Mouse (Mus musculus): ENCODE data around the gene Aplnr. TPM values are rescaled to one million over a fixed set of nuclear protein-coding genes. Genes with fewer than 3 reads are reported as not detected.

Gene Aplnr
- polyA plus RNA-seq, 1 experiment from 2014 or later = 24.8 TPM

DNA sequence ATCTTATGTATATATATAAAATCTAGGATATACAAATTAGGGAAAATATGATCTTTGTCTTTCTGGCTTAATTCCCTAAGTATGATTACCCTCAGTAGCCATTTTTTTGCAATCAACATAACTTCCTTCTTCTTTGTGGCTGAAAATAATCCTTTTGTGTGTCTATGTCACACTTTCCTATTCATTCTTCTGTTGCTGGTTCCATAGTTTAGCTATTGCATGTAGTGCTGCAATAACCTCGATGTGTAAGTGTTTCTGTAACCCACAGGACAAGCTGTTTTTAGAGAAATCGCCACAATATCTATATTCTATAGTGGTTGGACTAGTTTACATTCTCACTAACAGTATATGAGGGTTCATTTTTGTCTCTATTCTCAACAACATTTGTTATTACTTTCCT, 8.9 kb downstream of the Aplnr start:
- DNase-seq (ENCODE audit: low spot score) = no peak
- no peak overlapping the region for H3K27ac ChIP-seq (ENCODE audit: low read depth, low read length)
- H3K9me3 ChIP-seq (replicated peaks; ENCODE audit: control insufficient read depth, low read length) = no peaks in the 10 kb centered on the region
- no peaks in the 10 kb centered on the region for H3K36me3 ChIP-seq (ENCODE audit: control insufficient read depth, insufficient read depth, low read length)
- 85% methylated on average over 2 of the region's 2 CpGs for WGBS
- H3K4me3 ChIP-seq (ENCODE audit: low read depth, low read length) = no peak overlapping the region
- H3K9ac ChIP-seq (ENCODE audit: low read length) = no peak overlapping the region
- H3K4me1 ChIP-seq (ENCODE audit: control insufficient read depth, insufficient read depth, low read length) = no peaks in the 10 kb centered on the region
- H3K4me2 ChIP-seq (ENCODE audit: low read length) = no peak overlapping the region
- no peak for ATAC-seq
- H3K27me3 ChIP-seq (replicated peaks; ENCODE audit: control insufficient read depth, insufficient read depth, low read length) = no peaks in the 10 kb centered on the region

DNA sequence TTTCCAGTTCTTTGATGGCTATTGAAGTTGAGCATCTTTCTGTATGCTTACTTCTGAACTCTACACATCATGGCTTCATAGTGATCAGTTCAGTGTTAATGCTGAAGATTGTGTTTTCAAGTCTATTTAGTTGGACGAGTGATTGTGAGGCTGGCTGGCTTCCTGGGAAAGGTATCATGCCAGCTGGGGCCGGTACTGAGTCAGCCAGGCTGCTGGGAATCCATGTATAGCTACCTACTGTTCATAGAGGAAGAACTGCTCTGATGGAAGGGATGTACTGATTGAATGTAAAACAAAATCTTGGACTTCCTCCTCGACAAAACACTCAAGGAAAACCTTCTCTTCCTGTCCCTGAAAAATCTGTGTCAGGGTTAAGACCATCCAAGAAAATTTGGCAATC, 9.3 kb downstream of the Aplnr start:
- ATAC-seq (no peak), DNase-seq (ENCODE audit: low spot score) (no peak)
- Histone ChIP-seq H3K27me3 (replicated peaks; ENCODE audit: control insufficient read depth, insufficient read depth, low read length) (no peaks in the 10 kb centered on the region), H3K4me1 (ENCODE audit: control insufficient read depth, insufficient read depth, low read length) (no peaks in the 10 kb centered on the region), H3K27ac (ENCODE audit: low read depth, low read length) (no peak overlapping the region), H3K4me3 (ENCODE audit: low read depth, low read length) (no peak overlapping the region), H3K36me3 (ENCODE audit: control insufficient read depth, insufficient read depth, low read length) (no peaks in the 10 kb centered on the region), H3K4me2 (ENCODE audit: low read length) (no peak overlapping the region), H3K9me3 (replicated peaks; ENCODE audit: control insufficient read depth, low read length) (no peaks in the 10 kb centered on the region), H3K9ac (ENCODE audit: low read length) (no peak overlapping the region)
- 75% methylated on average over 3 of the region's 3 CpGs for WGBS

DNA sequence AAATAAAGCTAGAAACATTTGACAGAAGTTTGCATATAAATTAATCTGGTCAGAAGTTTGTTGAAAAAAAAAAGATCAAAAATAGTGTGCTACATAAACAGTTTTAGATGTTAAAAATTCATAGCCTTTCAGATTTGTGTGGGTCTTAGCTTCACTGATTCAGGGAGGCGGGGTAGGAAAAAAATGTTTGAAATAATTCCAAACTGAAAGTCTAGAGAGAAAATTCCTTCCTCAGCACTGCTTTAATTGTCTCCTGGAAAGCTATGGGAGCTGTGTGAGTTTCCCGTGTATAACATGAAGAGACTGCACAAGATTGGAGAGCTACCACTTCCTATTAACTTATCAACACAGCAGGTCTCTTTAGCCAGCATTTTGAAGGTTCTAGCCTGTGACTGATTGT, 11.5 kb downstream of the Aplnr start:
- 80% methylated on average over 2 of the region's 2 CpGs for WGBS
- no peaks in the 10 kb centered on the region for H3K27me3 ChIP-seq (replicated peaks; ENCODE audit: control insufficient read depth, insufficient read depth, low read length)
- no peak overlapping the region for H3K4me2 ChIP-seq (ENCODE audit: low read length)
- ATAC-seq = no peak
- H3K36me3 ChIP-seq (ENCODE audit: control insufficient read depth, insufficient read depth, low read length) = no peaks in the 10 kb centered on the region
- H3K9ac ChIP-seq (ENCODE audit: low read length) = no peak overlapping the region
- H3K9me3 ChIP-seq (replicated peaks; ENCODE audit: control insufficient read depth, low read length) = no peaks in the 10 kb centered on the region
- no peak overlapping the region for H3K27ac ChIP-seq (ENCODE audit: low read depth, low read length)
- H3K4me3 ChIP-seq (ENCODE audit: low read depth, low read length) = no peak overlapping the region
- DNase-seq (ENCODE audit: low spot score) = no peak
- H3K4me1 ChIP-seq (ENCODE audit: control insufficient read depth, insufficient read depth, low read length) = no peaks in the 10 kb centered on the region

DNA sequence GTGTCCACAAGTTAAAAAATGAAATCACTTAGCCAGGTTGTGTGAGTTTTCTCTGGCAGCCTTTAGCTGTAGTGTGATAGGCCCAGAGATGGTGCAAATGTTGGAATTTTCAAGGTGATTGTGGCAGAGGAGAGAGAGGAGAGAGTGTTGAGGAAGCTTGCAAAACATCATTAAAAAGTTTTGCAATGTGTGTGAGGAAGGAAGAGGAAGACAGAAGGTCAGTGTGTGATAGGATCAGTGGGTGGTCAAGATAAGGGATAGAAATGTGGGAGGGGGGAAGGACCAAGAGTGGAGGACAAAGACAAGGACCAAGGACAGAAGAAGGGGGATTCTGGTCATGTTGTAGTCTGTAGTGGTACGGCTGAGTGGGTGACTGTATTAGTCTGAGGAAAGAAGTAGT, 14.3 kb downstream of the Aplnr start:
- WGBS = 90% methylated on average over 1 of the region's 1 CpGs
- DNase-seq (ENCODE audit: low spot score) = no peak
- Histone ChIP-seq H3K4me1 (ENCODE audit: control insufficient read depth, insufficient read depth, low read length) (no peaks in the 10 kb centered on the region), H3K9ac (ENCODE audit: low read length) (no peak overlapping the region), H3K36me3 (ENCODE audit: control insufficient read depth, insufficient read depth, low read length) (no peaks in the 10 kb centered on the region), H3K9me3 (replicated peaks; ENCODE audit: control insufficient read depth, low read length) (no peaks in the 10 kb centered on the region), H3K4me3 (ENCODE audit: low read depth, low read length) (no peak overlapping the region), H3K4me2 (ENCODE audit: low read length) (no peak overlapping the region), H3K27me3 (replicated peaks; ENCODE audit: control insufficient read depth, insufficient read depth, low read length) (no peaks in the 10 kb centered on the region), H3K27ac (ENCODE audit: low read depth, low read length) (no peak overlapping the region)
- ATAC-seq = no peak

DNA sequence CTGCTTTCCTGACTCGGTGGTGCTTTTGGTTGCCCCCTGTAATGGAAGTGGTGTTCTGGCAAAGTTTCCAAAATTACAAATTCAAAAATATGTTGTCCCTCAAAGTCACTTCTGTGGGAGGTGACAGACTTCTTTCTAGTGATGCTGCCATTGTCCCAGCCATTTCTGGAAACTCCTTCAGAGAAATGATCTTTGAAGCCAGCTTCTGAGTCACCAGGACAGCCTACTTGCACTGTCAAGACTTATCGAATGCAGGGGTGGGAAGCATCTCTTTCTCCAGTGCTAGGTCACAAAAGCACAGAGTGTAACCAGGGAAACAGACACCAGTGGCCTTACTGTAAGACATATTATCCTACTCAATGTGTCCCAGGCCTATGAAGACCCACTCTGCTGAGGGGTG, 15.2 kb downstream of the Aplnr start:
- no peak for DNase-seq (ENCODE audit: low spot score)
- Histone ChIP-seq H3K27ac (ENCODE audit: low read depth, low read length) (no peak overlapping the region), H3K36me3 (ENCODE audit: control insufficient read depth, insufficient read depth, low read length) (no peaks in the 10 kb centered on the region), H3K27me3 (replicated peaks; ENCODE audit: control insufficient read depth, insufficient read depth, low read length) (no peaks in the 10 kb centered on the region), H3K4me1 (ENCODE audit: control insufficient read depth, insufficient read depth, low read length) (no peaks in the 10 kb centered on the region), H3K4me2 (ENCODE audit: low read length) (no peak overlapping the region), H3K9ac (ENCODE audit: low read length) (no peak overlapping the region), H3K9me3 (replicated peaks; ENCODE audit: control insufficient read depth, low read length) (no peaks in the 10 kb centered on the region), H3K4me3 (ENCODE audit: low read depth, low read length) (no peak overlapping the region)
- ATAC-seq = no peak
- WGBS = 87% methylated on average over 2 of the region's 2 CpGs

DNA sequence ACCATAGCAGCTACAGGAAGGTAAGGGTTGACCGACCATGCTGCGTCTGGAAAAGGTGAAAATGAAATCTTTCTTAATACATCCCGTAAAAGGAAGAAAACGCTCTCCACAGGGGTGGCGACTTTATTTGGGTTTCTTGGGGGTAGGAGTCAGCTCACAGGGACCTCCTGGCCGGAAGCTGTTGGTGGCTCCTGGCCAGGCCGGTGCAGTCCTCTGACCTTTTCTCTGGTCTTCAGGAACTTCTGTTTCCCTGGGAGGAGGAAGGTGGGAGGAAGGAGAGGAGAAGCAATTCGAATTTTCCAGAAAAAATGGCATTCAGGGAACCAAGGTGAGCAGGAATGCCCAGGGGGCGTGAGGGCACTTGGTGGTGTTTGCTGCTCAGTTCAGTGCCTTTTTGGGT, 19.3 kb downstream of the Aplnr start:
- no peak for DNase-seq (ENCODE audit: low spot score)
- ATAC-seq = no peak
- H3K4me1 ChIP-seq (ENCODE audit: control insufficient read depth, insufficient read depth, low read length) = no peaks in the 10 kb centered on the region
- no peak overlapping the region for H3K27ac ChIP-seq (ENCODE audit: low read depth, low read length)
- no peak overlapping the region for H3K9ac ChIP-seq (ENCODE audit: low read length)
- H3K36me3 ChIP-seq (ENCODE audit: control insufficient read depth, insufficient read depth, low read length) = no peaks in the 10 kb centered on the region
- 93% methylated on average over 9 of the region's 9 CpGs for WGBS
- H3K27me3 ChIP-seq (replicated peaks; ENCODE audit: control insufficient read depth, insufficient read depth, low read length) = no peaks in the 10 kb centered on the region
- H3K4me2 ChIP-seq (ENCODE audit: low read length) = no peak overlapping the region
- no peak overlapping the region for H3K4me3 ChIP-seq (ENCODE audit: low read depth, low read length)
- no peaks in the 10 kb centered on the region for H3K9me3 ChIP-seq (replicated peaks; ENCODE audit: control insufficient read depth, low read length)

DNA sequence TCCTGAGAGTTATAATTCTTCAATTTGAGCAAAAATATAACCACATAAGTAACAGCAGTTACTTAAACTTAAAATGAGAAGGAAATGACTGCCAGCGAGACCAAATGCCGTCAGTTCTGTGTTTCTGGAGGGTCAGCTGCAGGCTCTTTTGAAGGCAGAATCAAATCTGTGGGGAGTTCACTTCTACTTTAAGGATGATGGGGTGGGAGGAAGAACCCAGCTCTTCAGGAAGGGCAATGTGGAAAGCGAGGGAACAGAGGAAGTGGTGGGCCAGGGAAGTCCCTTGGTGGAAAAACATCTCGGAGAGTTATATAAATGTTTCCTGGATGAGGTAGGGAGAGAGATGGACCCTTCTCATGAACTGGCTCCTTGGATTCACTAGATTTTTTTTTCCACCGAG, 20.1 kb downstream of the Aplnr start:
- no peak overlapping the region for H3K4me3 ChIP-seq (ENCODE audit: low read depth, low read length)
- no peak overlapping the region for H3K9ac ChIP-seq (ENCODE audit: low read length)
- no peaks in the 10 kb centered on the region for H3K27me3 ChIP-seq (replicated peaks; ENCODE audit: control insufficient read depth, insufficient read depth, low read length)
- H3K4me1 ChIP-seq (ENCODE audit: control insufficient read depth, insufficient read depth, low read length) = no peaks in the 10 kb centered on the region
- no peak for DNase-seq (ENCODE audit: low spot score)
- no peak overlapping the region for H3K27ac ChIP-seq (ENCODE audit: low read depth, low read length)
- no peak for ATAC-seq
- H3K9me3 ChIP-seq (replicated peaks; ENCODE audit: control insufficient read depth, low read length) = no peaks in the 10 kb centered on the region
- H3K4me2 ChIP-seq (ENCODE audit: low read length) = no peak overlapping the region
- 86% methylated on average over 5 of the region's 5 CpGs for WGBS
- H3K36me3 ChIP-seq (ENCODE audit: control insufficient read depth, insufficient read depth, low read length) = no peaks in the 10 kb centered on the region

DNA sequence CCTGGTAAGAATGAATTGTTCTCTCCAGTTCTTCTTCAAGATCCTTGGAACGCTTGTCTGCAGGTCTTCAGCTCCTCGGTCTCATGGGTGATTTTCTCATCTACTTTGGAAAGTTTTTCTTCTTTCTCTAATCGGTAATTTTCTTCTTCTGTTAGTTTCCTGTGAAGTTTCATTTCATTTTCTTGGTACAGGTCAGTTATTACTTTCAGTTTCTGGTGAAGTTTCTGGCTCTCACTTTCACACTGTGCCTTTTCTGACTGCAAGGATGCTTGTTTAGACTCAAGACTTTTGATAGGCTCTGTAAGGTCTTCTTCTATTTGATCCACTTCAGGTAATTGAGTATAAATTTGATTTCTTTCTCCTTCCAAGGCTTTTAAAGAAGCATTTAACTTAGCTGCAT, 21.4 kb downstream of the Aplnr start:
- no peaks in the 10 kb centered on the region for H3K4me1 ChIP-seq (ENCODE audit: control insufficient read depth, insufficient read depth, low read length)
- no peak overlapping the region for H3K9ac ChIP-seq (ENCODE audit: low read length)
- no peak overlapping the region for H3K27ac ChIP-seq (ENCODE audit: low read depth, low read length)
- no peaks in the 10 kb centered on the region for H3K9me3 ChIP-seq (replicated peaks; ENCODE audit: control insufficient read depth, low read length)
- no peaks in the 10 kb centered on the region for H3K27me3 ChIP-seq (replicated peaks; ENCODE audit: control insufficient read depth, insufficient read depth, low read length)
- no peak overlapping the region for H3K4me2 ChIP-seq (ENCODE audit: low read length)
- WGBS = 90% methylated on average over 3 of the region's 3 CpGs
- no peaks in the 10 kb centered on the region for H3K36me3 ChIP-seq (ENCODE audit: control insufficient read depth, insufficient read depth, low read length)
- no peak overlapping the region for H3K4me3 ChIP-seq (ENCODE audit: low read depth, low read length)
- DNase-seq (ENCODE audit: low spot score) (no peak), ATAC-seq (no peak)

DNA sequence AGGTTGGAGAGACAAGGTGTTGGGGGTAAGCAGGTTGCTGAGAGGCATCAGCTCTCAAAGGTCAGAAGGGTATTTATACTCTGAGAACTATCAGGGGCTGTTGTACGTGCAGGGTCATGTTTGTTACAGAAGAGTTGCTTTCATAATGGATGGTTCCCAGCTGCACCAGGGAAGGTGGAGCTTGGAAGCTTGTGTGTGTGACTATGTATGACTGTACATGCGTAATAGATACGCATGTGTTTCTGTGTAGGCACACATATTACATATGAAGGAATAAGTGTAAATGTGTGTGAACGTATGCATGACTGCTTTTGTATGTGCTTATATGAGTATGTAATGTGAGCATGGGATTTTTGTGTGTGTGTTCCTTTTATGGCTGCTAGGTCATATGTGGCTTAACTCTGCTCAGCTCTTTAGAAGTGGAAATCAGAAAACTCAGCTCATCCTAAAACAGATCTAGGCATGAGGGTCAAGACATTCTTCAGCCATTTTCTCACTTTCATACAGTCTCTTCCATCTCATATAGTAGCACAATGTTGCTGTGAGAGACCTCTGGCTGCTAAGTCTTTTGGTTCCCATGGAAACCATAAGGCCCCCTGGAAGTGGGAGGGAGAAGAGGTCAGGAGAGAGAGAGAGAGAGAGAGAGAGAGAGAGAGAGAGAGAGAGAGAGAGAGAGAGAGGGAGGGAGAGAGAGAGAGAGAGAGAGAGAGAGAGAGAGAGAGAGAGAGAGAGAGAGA, 25.0 kb downstream of the Aplnr start:
- Histone ChIP-seq H3K9ac (ENCODE audit: low read length) (no peak overlapping the region), H3K27me3 (replicated peaks; ENCODE audit: control insufficient read depth, insufficient read depth, low read length) (no peaks in the 10 kb centered on the region), H3K4me3 (ENCODE audit: low read depth, low read length) (no peak overlapping the region), H3K9me3 (replicated peaks; ENCODE audit: control insufficient read depth, low read length) (no peaks in the 10 kb centered on the region), H3K27ac (ENCODE audit: low read depth, low read length) (no peak overlapping the region), H3K4me1 (ENCODE audit: control insufficient read depth, insufficient read depth, low read length) (no peaks in the 10 kb centered on the region), H3K4me2 (ENCODE audit: low read length) (no peak overlapping the region), H3K36me3 (ENCODE audit: control insufficient read depth, insufficient read depth, low read length) (no peaks in the 10 kb centered on the region)
- peak; percentile 52 for ATAC-seq
- 81% methylated on average over 4 of the region's 4 CpGs for WGBS
- DNase-seq (ENCODE audit: low spot score) = peak; percentile 27
